Mouse (Mus musculus) heart, embryonic 11.5 days (tissue): Measurements from ENCODE around the gene Tjp2. TPM values are rescaled to one million over a fixed set of nuclear protein-coding genes. Genes with fewer than 3 reads are reported as not detected.
A peak's percentile ranks its signal among the peaks of the same experiment; 100 is the strongest.
"Not testable (repeated sequence)": the region's sequence is repeated elsewhere in the genome, so short reads cannot be mapped to it uniquely, and the experiment has no call there.

Source experiments
- ATAC-seq: fragments of 200-750 bp; cut with Nextera tagmentation; replicated peaks from 2 replicates; pipeline ENCODE4 v1.8.0; 2017; ENCODE audit warnings: moderate library complexity; ENCODE audit not compliant: insufficient number of reproducible peaks, low FRiP score, low TSS enrichment
- H3K27ac ChIP-seq: fragments of 300-500 bp; sonication (generic); 2 replicates; pipeline ENCODE4 v1.5.1; 2014; ENCODE audit warnings: mild to moderate bottlenecking, low read depth, low read length
- H3K27me3 ChIP-seq: fragments of 300-500 bp; sonication (generic); 2 replicates; pipeline ENCODE4 v1.6.1; 2014; ENCODE audit warnings: mild to moderate bottlenecking, low read length, mixed read lengths; ENCODE audit not compliant: control insufficient read depth, insufficient read depth
- H3K36me3 ChIP-seq: fragments of 300-500 bp; sonication (generic); 2 replicates; pipeline ENCODE4 v1.6.1; 2014; ENCODE audit warnings: mild to moderate bottlenecking, low read length, moderate library complexity, mixed read lengths; ENCODE audit not compliant: control insufficient read depth, insufficient read depth
- H3K4me1 ChIP-seq: fragments of 300-500 bp; sonication (generic); 2 replicates; pipeline ENCODE4 v1.6.1; 2014; ENCODE audit warnings: low read length; ENCODE audit not compliant: control insufficient read depth, insufficient read depth
- H3K4me2 ChIP-seq: fragments of 300-500 bp; sonication (generic); 2 replicates; pipeline ENCODE4 v1.6.1; 2014; ENCODE audit warnings: mild to moderate bottlenecking, moderate library complexity
- H3K4me3 ChIP-seq: fragments of 300-500 bp; sonication (generic); 2 replicates; pipeline ENCODE4 v1.5.1; 2014; ENCODE audit warnings: low read depth, low read length
- H3K9ac ChIP-seq: fragments of 300-500 bp; sonication (generic); 2 replicates; pipeline ENCODE4 v1.6.1; 2014; ENCODE audit warnings: mild to moderate bottlenecking, low read depth, low read length, moderate library complexity
- H3K9me3 ChIP-seq: fragments of 300-500 bp; sonication (generic); replicated peaks from 2 replicates; pipeline ENCODE4 v1.6.1; 2016; ENCODE audit warnings: low read length; ENCODE audit not compliant: control insufficient read depth
- WGBS: fragments of 180-500 bp; shearing (Covaris S2); extraction: QIAGEN DNeasy Blood & Tissue Kit; methylation state at CpG from one replicate; pipeline ENCODE4 v1.1.7; 2014; ENCODE audit not compliant: insufficient replicate concordance; 5-methylcytosine and 5-hydroxymethylcytosine counted together
- polyA plus RNA-seq: library from polyadenylated mRNA; unstranded; fragments of >200 nt; fragmentation: Nextera tagmentation; extraction: Ambion mirVana; gene quantifications from 2 replicates; pipeline ENCODE4 v1.2.1, GENCODE M21; 2014

The Tjp2 gene
- polyA plus RNA-seq, 1 experiment from 2014 or later = 21.3 TPM

- no peak for ATAC-seq
- Histone ChIP-seq H3K4me2 (no peak overlapping the region), H3K9me3 (no peaks in the 10 kb centered on the region), H3K4me3 (no peak overlapping the region), H3K9ac (no peak overlapping the region), H3K4me1 (peaks cover 7% of the 10 kb centered on the region), H3K27ac (no peak overlapping the region), H3K27me3 (no peaks in the 10 kb centered on the region), H3K36me3 (no peaks in the 10 kb centered on the region)
- 82% methylated on average over 4 of the region's 4 CpGs for WGBS
Measured at GRCm38 (mm10) chr19:24238011-24238410, 13.2 kb upstream of the Tjp2 start.

- H3K4me3 ChIP-seq, H3K27me3 ChIP-seq, H3K36me3 ChIP-seq, ATAC-seq, H3K9me3 ChIP-seq, H3K4me1 ChIP-seq, H3K9ac ChIP-seq, H3K27ac ChIP-seq, H3K4me2 ChIP-seq: not testable (repeated sequence)
- WGBS = 93% methylated on average over 1 of the region's 1 CpGs
Measured at GRCm38 (mm10) chr19:24232356-24232755, 7.5 kb upstream of the Tjp2 start.

GRCm38 (mm10) chr19:24225305-24225696 is 471 bp upstream of the Tjp2 start:
- Histone ChIP-seq H3K9ac (peak overlapping the region; percentile 72), H3K27me3 (no peaks in the 10 kb centered on the region), H3K4me2 (peak overlapping the region; percentile 63), H3K27ac (peak overlapping the region; percentile 47; the same call in 1 of the 2 replicates), H3K4me3 (peak overlapping the region; percentile 57), H3K9me3 (no peaks in the 10 kb centered on the region), H3K36me3 (no peaks in the 10 kb centered on the region), H3K4me1 (no peaks in the 10 kb centered on the region; the same call in 1 of the 2 replicates)
- ATAC-seq = no peak; the same call in 1 of the 2 replicates
- WGBS = 1% methylated on average over 17 of the region's 17 CpGs

GRCm38 (mm10) chr19:24223851-24224251 is 979 bp downstream of the Tjp2 start:
- Histone ChIP-seq H3K4me1 (peaks cover 8% of the 10 kb centered on the region; the same call in 1 of the 2 replicates), H3K27ac (0 out of 2 replicates have a peak overlapping the region, but pooled peaks have one; percentile 30), H3K9ac (peak overlapping the region; percentile 72), H3K4me3 (peak overlapping the region; percentile 57), H3K36me3 (no peaks in the 10 kb centered on the region), H3K9me3 (no peaks in the 10 kb centered on the region), H3K4me2 (peak overlapping the region; percentile 63), H3K27me3 (no peaks in the 10 kb centered on the region)
- WGBS = 13% methylated on average over 11 of the region's 11 CpGs
- ATAC-seq = no peak

- H3K9ac ChIP-seq = no peak overlapping the region
- H3K4me3 ChIP-seq = no peak overlapping the region
- 77% methylated on average over 4 of the region's 4 CpGs for WGBS
- H3K4me1 ChIP-seq = peaks cover 8% of the 10 kb centered on the region; the same call in 1 of the 2 replicates
- no peak for ATAC-seq
- no peaks in the 10 kb centered on the region for H3K9me3 ChIP-seq
- H3K4me2 ChIP-seq = no peak overlapping the region
- no peak overlapping the region for H3K27ac ChIP-seq
- H3K27me3 ChIP-seq = no peaks in the 10 kb centered on the region
- H3K36me3 ChIP-seq = no peaks in the 10 kb centered on the region
Measured at GRCm38 (mm10) chr19:24221455-24221854, 3.4 kb downstream of the Tjp2 start.

- H3K27ac ChIP-seq = no peak overlapping the region
- no peaks in the 10 kb centered on the region for H3K9me3 ChIP-seq
- no peak overlapping the region for H3K4me3 ChIP-seq
- no peak for ATAC-seq
- no peak overlapping the region for H3K9ac ChIP-seq
- no peaks in the 10 kb centered on the region for H3K36me3 ChIP-seq
- H3K4me1 ChIP-seq = peaks cover 8% of the 10 kb centered on the region; the same call in 1 of the 2 replicates
- no peak overlapping the region for H3K4me2 ChIP-seq
- no peaks in the 10 kb centered on the region for H3K27me3 ChIP-seq
- WGBS = 48% methylated on average over 14 of the region's 14 CpGs
Measured at GRCm38 (mm10) chr19:24220795-24221445, 3.9 kb downstream of the Tjp2 start.

GRCm38 (mm10) chr19:24219011-24219410 is 5.8 kb downstream of the Tjp2 start:
- Histone ChIP-seq H3K9me3 (no peaks in the 10 kb centered on the region), H3K36me3 (no peaks in the 10 kb centered on the region), H3K4me3 (no peak overlapping the region), H3K4me2 (no peak overlapping the region), H3K27ac (no peak overlapping the region), H3K4me1 (peaks cover 8% of the 10 kb centered on the region; the same call in 1 of the 2 replicates), H3K27me3 (no peaks in the 10 kb centered on the region), H3K9ac (no peak overlapping the region)
- WGBS = 69% methylated on average over 9 of the region's 9 CpGs
- ATAC-seq = no peak

GRCm38 (mm10) chr19:24218291-24218690 is 6.5 kb downstream of the Tjp2 start:
- Histone ChIP-seq H3K36me3 (no peaks in the 10 kb centered on the region), H3K4me2 (no peak overlapping the region), H3K4me3 (no peak overlapping the region), H3K9ac (no peak overlapping the region), H3K4me1 (peaks cover 12% of the 10 kb centered on the region), H3K9me3 (no peaks in the 10 kb centered on the region), H3K27me3 (no peaks in the 10 kb centered on the region), H3K27ac (no peak overlapping the region)
- 40% methylated on average over 2 of the region's 2 CpGs for WGBS
- ATAC-seq = no peak

- Histone ChIP-seq H3K27ac (no peak overlapping the region), H3K4me1 (peaks cover 17% of the 10 kb centered on the region), H3K9me3 (no peaks in the 10 kb centered on the region), H3K4me3 (no peak overlapping the region), H3K36me3 (no peaks in the 10 kb centered on the region), H3K9ac (no peak overlapping the region), H3K27me3 (no peaks in the 10 kb centered on the region), H3K4me2 (no peak overlapping the region)
- no peak for ATAC-seq
Measured at GRCm38 (mm10) chr19:24217851-24218250, 7.0 kb downstream of the Tjp2 start.
